Mouse (Mus musculus) central nervous system, embryonic 14 days (tissue): Measurements from ENCODE around the gene Tmem174. TPM values are rescaled to one million over a fixed set of nuclear protein-coding genes. Genes with fewer than 3 reads are reported as not detected.

Experiments used
- polyA plus RNA-seq: library from polyadenylated mRNA; depleted of rRNA; stranded (reverse); fragments of >200 nt; gene quantifications from 2 replicates; pipeline ENCODE4 v1.2.3, GENCODE M21; 2012; rRNA removed

The Tmem174 gene
- not detected in 2 replicates for polyA plus RNA-seq

GRCm38 (mm10) chr13:98637145-98637544, at the start of gene Tmem174:
TSS of gene Tmem174 (minus strand) at chr13:98637410.

Other genes with a start within 250 kb of the Tmem174 start
- 0.25 and 0.99 TPM in 2 replicates for gene Gm10320, start 145.4 kb downstream of the Tmem174 start, polyA plus RNA-seq
- gene Tmem171, start 57.4 kb upstream of the Tmem174 start, polyA plus RNA-seq: 0.09 and 0.24 TPM in 2 replicates
- gene Fcho2, start 178.0 kb upstream of the Tmem174 start, polyA plus RNA-seq: 28.7 and 30.6 TPM in 2 replicates